Mouse (Mus musculus): ENCODE data around the gene Tarbp2.

Tarbp2 gene

GRCm38 (mm10) chr15:102505770-102506463 is 12.1 kb upstream of the Tarbp2 start:
- DNase-seq (ENCODE audit: low spot score): no peak

GRCm38 (mm10) chr15:102506464-102506830 is 11.5 kb upstream of the Tarbp2 start:
- DNase-seq (ENCODE audit: low spot score): no peak

GRCm38 (mm10) chr15:102506864-102507263 is 11.1 kb upstream of the Tarbp2 start:
- DNase-seq (ENCODE audit: low spot score): no peak

- no peak for DNase-seq (ENCODE audit: low spot score)
These were observed 10.4 kb upstream of the Tarbp2 start for GRCm38 (mm10) chr15:102507561-102507960.

DNA sequence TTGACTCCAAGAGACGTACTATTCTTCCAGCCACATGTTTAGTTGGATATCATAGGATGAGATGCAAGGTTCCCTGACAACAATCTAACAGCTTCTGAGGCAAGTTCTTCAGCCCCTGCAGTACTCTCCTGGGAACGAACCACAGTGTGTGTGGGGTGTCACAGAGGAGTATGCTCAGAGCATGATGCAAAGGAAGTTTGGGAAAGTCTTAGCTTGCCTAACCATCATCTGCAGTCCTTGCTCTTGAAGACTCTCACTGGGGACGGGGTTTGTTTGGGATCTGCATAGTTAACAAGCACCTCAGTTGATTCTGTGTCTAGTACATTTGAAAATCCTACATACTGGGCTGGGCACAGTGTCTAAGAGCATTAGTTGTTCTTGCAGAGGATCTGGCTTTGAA is 9.7 kb upstream of the Tarbp2 start:
- DNase-seq (ENCODE audit: low spot score): no peak

DNA sequence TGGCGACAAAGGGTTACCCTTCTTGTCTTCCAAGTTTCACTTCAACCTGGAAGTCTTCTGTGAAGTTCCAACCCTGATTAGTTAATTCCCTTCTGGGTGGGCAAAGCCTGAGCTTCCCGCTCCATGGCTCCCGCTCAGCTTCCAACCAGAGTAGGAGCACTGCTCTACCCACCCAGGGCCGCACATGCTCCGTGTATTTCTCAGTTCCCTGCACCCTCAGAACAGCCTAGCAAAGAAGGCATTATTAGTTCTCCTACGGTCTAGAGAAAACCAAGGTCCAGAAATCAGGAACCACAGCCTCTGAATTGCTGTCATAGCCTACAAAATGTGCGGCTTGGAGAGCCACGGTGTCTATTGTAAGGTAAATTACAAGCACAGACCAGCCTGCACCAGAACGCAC is 7.9 kb upstream of the Tarbp2 start:
- DNase-seq (ENCODE audit: low spot score): no peak

DNA sequence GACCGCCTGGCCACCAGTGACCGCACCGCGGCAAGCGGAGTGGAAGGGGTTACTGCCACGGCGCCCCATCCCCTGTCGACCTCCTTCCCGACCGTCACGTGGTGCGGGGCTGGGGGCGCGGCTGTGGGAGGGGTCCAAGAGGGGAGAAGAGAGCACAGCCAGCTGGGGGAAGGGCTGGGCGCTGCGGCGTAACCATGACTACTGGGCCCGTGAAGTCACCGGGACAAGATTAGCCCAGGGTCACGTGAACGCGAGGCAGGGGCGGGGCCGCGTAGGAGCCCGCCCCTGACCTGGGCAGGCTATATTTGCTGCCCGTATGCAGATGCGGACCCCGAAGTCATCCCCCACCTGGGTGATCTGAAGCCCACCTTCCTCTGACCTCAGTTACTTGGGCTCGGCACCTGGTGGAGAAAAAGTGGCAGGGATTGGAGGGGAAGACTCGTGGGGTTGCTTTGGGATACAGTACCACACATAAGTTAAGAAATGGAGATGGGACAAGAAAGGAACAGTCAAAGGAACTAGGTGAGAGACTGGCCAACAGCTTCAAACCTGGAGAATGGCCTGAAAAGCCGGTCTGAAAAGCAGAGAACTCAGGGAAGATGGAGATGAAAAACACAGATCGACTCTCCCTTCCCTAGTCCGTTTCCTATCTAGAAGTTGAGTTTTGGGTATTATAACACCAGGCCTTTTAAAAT is 7.3 kb upstream of the Tarbp2 start:
- peak; percentile 71 for DNase-seq (ENCODE audit: low spot score)

DNA sequence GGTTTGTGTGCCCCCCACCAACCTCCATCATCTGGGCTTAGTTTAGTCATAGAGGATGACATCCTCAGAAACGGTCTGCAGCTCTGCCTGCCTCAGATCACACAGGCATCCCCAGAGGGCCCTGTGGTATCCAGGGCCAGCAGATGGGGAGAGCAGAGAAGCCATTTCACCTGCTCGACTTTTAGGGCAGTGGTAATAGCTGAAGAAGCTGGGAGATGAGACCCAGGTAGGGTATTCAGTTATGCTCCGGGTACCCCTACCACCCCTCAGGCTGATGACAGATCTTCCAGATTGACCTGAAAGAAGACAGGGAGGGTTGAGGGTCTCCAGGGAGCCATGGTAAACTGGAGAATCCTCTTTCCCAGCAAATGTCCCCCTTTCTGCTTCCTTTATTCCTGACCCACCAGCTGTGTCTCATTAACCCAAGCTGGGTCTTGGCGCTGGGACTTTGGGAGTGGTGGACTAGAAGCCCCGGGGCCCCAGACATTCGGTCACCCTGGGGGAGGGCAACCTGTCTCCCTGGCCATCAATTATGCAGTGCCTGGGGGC is 6.6 kb upstream of the Tarbp2 start:
- DNase-seq (ENCODE audit: low spot score): no peak

DNA sequence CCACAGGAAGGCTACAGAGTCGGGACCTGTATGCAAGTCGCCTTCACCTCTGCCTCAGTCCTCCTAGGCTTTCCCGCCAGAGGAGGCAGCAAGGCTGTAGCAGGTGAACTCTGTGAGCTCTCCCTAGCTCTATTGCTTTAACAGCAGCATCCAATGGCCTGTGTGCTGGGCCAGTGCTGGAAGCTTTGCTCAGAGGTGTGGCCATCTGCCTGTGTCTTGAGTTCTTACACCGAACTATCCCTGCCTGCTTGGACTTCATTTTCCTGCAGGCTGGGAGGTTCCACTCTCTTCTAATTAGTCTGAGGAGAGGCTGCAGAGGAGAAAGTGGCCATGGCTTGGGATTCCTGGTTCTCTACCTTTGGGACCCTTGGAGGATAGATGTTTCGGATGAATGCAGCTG is 6.0 kb upstream of the Tarbp2 start:
- DNase-seq (ENCODE audit: low spot score): no peak

DNA sequence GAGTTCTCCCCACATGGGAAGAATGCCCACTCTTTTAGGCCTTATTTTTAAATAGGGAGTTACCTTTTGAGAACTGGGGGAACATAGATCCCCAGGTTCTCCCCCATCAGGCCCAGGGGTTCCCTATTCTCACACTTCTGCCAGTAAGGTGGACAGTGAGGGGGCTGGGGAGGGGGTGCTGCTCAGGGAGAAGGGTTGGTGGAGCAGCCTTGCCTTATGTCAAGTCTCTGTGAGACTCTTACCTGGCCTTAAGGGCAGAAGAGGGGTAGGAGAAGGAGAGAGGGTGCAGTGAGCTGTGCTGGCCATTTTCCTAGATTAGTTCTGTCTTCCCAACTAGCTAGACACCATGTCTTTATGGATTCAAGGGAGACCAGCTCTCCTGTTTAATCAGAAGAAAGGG is 5.5 kb upstream of the Tarbp2 start:
- no peak for DNase-seq (ENCODE audit: low spot score)

GRCm38 (mm10) chr15:102513004-102513403 is 5.0 kb upstream of the Tarbp2 start:
- no peak for DNase-seq (ENCODE audit: low spot score)

GRCm38 (mm10) chr15:102515261-102515660 is 2.7 kb upstream of the Tarbp2 start:
- DNase-seq (ENCODE audit: low spot score): no peak

DNA sequence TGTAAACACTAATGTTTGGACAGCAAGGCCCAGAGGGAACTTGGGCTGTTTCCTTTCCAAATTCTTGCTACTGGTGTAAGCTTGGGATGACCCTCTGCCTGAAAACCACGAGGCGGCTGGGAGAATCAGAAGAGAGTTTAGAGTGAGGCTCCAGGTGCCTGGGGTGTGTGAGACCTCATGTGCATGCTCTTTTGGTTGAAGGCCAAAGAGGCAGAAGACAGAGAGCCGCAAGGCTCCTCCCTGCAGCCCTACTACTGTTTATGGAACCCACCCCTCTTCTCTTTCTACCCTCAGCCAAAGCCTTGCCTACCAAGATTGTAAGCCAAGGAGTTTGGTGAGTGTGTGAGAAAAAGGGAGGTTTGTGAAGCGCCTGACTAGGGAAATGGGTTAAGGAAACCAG is 2.2 kb upstream of the Tarbp2 start:
- no peak for DNase-seq (ENCODE audit: low spot score)

DNA sequence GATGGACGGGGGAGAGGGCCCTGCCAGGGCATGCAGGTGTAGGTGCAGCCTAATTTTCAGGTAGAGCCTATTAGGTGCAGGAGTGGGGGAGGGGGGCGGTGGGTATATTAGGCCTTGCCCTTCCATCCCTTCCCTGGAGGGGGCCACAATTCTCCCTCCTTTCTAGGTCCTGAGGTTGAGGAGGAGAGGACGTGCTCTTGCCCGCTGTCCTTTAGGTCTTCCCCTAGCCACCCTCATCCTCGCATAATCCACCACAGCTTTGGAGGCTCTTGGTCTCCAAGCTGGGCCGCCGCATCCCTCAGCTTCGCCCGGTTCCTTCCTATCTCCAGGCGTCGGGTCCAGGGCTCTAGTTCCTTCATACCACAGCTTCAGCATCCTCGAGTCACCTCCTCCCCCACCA is 1.7 kb upstream of the Tarbp2 start:
- no peak for DNase-seq (ENCODE audit: low spot score)

DNA sequence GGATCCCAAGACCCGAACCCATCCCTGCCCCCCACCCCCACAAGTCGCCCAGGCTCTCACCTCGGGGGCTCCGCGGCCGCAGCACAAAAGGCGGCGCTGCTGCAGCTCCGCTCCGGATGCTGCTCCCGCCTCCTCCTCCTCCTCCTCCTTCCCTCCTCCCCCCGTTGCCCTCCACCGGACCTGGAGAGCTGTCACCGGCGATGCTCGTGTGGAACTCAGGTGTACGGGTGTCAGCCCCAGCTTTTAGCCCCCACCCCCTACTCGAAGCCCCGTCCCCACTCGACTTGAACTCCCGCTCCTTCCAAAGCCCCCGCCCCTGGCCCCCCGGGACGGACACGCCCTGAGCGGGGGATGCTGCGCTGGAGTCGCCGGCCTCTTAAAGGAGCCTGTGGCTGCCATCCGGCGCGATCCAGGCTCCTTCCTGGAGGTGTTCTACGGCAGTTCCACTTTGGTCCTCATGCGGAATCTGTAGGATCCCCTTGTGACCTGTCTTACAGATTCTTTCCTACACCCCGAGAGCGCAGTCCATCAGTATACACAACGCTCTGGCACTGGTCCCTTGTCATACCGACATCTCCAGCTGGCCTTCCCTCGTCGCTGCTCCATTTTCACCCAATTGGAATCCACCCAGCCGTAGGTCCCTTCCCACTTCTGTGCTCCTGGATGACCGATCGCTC is 1.1 kb upstream of the Tarbp2 start, which contains the start of gene Map3k12:
Map3k12 (minus strand) TSS at position 337 of the 677 bp plus-strand sequence.
- peak; percentile 51 for DNase-seq (ENCODE audit: low spot score)

- no peak for DNase-seq (ENCODE audit: low spot score)
These were observed 389 bp upstream of the Tarbp2 start for GRCm38 (mm10) chr15:102517631-102517975.

- DNase-seq (ENCODE audit: low spot score): no peak
These were observed 838 bp downstream of the Tarbp2 start for GRCm38 (mm10) chr15:102518859-102519201.

DNA sequence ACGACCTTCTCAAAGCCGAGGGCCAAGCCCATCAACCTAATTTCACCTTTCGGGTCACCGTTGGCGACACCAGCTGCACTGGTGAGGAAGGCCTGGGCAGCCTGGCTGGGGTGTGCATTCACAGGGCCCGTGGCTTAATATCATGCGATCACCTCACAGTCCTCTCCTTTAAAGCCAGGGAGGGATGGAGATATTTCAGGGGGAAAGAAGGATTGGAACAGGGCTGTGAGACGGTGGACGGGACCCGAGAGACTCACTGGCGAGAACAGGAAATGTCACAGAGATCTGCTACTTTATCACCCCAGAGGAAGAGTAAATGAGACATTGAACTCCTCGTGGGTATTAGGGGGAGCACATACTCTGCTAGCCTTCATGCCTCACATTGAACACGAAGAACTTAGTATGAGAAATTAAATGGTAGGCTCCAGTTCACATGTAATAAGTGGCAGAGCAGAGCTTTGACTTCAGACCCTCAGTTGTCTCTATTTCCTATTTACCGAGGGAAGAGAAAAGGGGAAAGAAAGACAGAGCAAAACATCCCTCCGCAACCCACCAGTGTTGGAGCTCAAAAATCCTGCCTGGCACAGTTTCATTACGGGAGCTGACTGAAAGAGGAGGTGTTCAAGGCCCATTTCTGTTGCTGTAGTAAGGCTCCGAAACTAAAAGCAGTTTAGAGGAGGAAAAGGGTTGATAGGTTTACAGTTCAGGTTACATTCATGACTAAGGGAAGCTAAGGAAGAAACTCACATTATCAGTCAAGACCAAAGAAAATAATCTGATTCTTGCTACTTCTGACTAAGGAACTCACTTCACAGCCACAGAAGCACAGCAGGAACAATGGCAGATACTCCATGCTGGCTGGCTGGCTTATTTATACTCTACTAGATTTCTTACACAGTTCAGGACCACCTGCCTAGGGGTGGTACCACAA is 1.5 kb downstream of the Tarbp2 start:
- DNase-seq (ENCODE audit: low spot score): no peak

DNA sequence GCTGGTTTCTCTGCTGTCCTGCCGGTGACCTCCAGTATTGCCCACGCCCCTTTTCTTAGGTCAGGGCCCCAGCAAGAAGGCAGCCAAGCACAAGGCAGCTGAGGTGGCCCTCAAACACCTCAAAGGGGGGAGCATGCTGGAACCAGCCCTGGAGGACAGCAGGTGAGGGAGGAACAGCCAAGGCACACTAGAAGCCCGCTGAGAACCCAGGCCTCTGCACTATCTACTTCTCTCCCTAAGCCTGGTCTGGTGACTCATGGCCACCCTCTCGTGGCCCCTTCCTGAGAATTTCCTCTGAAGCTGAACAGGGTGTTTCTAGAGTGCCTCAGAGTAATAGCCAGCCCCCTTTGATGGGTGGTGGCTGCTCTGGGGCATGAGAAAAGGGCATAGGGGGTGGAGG is 2.4 kb downstream of the Tarbp2 start:
- DNase-seq (ENCODE audit: low spot score): no peak

GRCm38 (mm10) chr15:102521480-102521879 is 3.5 kb downstream of the Tarbp2 start:
- DNase-seq (ENCODE audit: low spot score): no peak

GRCm38 (mm10) chr15:102524892-102525485 is 7.0 kb downstream of the Tarbp2 start, which contains the start of gene Npff:
Gene Npff, minus strand, starts transcription at chr15:102524942.
- peak; percentile 71 for DNase-seq (ENCODE audit: low spot score)
